Mouse (Mus musculus) 3134 (cell line): ENCODE measurements at regions not wholly inside any gene's neighbourhood (a gene's known extent, or its start where the extent isn't known, plus 50 kb on each side); places are given as distances from the start of the nearest gene placed in this dataset.

Source experiments
- DNase-seq: peaks from one replicate; pipeline ENCODE4 v3.0.0-alpha.2; 2011; ENCODE audit warnings: low spot score; ENCODE audit not compliant: insufficient read length; ENCODE audit errors: extremely low read depth

DNA sequence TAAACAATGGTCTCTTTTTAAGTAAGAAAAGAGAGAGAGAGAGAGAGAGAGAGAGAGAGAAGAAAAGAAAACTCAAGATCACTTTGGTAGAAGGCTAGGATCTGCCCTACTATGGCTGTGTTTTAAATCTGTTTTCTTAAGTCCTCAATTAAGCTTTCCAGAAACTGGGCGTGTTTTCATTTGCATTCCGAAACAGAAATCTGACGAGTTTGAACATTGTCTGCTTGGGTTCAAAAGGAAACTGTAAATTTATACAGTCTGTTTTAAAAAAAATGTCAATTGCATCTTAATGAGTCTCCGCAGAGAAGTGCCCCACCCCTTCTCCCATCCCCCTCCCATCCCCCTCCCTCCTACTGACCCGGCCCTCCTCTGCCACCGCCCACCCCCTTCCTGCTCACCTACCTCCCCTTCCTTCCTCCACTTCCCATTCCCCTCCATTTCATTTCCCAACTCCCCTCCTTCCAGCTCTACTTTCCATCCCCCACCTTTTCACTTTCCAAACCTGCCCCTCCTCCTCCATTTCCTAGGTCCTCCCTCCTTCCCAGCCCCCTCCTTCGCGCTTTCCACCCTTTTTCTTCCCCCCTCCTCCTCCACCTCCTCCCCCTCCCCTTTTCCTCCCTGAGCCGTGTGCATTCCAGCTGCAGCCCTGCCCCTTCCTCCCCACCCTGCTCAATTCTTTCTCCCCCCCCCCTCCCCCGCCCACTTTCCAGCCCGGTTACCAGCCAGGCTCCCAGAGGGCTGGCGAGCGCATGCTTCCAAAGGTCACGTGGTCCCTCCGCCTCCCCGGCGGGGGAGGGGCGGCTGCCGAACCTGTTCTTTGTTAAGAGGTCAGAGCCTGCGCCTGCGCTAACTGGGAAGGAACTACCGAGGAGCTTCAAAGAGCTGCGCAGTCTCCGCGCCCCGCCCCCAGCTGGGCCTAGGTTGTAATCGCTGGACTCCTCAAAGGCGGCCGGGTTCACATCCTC is 77.7 kb upstream of the Tbl1x start:
- peak; percentile 97 for DNase-seq

DNA sequence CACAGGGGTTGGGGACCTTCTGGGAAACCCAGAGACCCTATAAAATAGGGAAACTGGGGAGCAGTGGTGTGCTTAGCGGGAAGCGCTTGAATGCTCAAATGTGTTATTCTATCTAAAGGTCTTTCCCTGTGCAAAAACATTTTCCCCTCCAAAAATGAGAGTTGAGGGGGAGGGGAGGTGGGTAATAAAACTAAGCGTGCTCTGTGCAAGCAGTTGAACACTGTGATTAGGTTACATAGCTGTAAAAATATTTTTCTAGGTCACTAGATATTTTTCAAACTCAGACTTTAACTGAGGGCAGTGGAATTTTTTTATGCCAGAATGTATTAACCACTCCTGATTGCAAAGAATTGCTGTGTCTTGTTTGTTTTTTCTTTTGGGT is 77.0 kb upstream of the Tbl1x start:
- DNase-seq = no peak

DNA sequence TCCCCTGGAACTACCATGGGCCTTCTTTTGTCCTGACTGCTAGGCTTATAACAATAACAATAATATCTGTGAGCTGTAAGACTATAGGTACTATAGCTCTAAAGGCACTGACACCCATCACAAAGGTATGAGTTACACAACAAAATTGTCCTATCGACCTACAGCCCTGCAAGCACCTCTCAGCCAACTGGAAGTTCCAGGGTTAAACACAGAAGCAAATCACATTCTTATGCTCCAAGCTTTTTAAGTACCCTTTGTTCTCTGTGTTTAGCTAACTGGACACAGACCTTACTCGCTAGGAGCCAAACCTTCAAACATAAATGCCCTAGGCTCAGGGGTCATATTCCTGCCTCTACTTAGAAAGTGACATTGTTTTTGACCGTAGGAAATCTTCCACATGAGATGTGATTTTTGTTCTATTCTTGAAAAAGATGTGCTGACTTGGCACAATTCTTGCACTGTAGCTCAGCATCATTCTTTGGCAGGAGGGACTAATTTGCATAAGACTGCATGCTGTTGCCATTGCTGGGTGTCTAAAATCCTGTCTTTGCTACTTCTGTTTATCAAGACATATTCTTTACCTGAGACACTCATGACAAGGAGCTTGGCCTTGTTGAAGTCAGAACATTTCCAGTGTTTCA is 66.8 kb upstream of the Tbl1x start:
- no peak for DNase-seq

DNA sequence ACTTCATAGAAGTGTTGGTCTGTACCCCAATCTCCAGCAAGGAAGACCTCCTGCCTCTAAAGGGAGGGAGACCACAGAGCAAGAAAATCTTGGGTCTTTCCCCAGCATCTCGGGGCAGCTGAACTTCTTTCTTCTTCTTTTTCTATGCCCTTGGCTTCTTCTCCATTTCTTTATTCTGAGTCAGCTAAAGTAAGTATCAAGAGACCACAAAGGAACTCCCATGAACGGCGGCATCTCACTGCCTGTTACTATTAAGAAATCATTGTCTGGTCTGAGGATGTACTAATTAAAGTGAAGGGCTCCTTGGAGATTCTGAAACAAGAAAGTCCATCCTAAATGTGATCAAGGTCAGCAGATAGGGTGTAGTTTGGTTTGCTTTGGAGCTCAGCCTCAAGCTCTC is 64.1 kb upstream of the Tbl1x start:
- no peak for DNase-seq

DNA sequence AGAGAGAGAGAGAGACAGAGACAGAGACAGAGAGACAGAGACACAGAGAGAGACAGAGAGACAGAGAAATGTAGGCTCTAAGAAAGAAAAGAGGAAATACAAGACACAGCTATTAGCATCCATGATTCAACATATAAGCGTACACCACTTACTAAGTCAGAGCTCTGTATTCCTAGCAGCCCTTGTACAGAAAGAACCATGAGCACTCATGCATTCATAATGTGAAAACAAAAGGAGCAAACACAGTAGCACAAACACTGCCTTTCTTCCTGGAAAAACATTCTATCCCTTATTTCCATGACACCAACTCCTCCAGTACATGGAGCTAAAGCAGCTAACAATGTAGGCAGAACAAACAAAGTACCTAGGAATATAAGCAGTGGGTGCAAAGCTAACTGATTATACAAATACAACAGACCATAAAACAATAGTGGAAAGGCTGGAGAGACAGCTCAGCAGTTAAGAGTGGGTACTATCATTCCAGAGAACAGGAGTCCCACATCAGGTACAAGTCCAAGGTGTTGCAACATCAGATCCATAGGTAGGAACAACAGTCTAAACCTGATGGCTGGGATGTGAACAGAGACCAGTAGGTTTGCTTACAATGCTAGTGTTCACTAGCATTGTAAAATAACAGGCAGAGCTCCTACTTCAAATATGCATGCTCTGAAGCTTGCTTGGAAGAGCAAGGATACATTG is 58.7 kb upstream of the Tbl1x start:
- no peak for DNase-seq
